Mouse (Mus musculus): Measurements from ENCODE around the gene Acvr1. TPM values are rescaled to one million over a fixed set of nuclear protein-coding genes. Genes with fewer than 3 reads are reported as not detected.

Acvr1 gene
- polyA plus RNA-seq, 1 experiment from 2014 or later: 12.5 TPM

DNA sequence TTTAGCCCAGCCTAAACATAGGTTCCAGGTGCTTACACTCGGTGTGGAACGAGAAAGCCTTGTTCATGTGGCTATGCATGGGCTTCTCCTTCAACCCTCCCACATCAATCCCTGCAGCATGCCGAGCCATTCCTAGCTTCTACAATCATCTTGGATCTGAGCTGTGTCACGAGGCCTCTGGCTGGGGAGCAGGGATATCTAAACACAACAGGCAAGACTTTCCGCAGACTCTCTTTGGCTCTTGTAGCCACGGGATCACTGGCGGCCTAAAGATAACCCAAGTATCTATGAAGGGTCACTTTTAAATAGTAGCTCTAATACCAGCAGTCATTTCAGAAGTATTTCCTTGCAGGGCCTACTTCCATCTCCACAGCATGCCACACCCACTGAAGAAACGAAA, 78.6 kb downstream of the Acvr1 start:
- no peaks in the 10 kb centered on the region for H3K9me3 ChIP-seq (ENCODE audit: control insufficient read depth, low read length)
- WGBS: 12% methylated on average over 8 of the region's 8 CpGs
- no peak overlapping the region for H3K4me3 ChIP-seq (ENCODE audit: control insufficient read depth in 1 of 2, insufficient read depth in 1 of 2, low read depth in 1 of 2, low read length in 2 of 2)
- H3K27me3 ChIP-seq (ENCODE audit: control insufficient read depth, insufficient read depth, low read length): no peaks in the 10 kb centered on the region
- 0 out of 2 replicates have a peak, but pooled peaks cover 1% of the 10 kb centered on the region for H3K36me3 ChIP-seq (ENCODE audit: control insufficient read depth, insufficient read depth, low read length)
- H3K4me2 ChIP-seq (ENCODE audit: low read length): peak overlapping the region; percentile 42
- no peak overlapping the region for H3K9ac ChIP-seq (ENCODE audit: low read length)
- H3K27ac ChIP-seq (replicated peaks in 1 of 2; ENCODE audit: control insufficient read depth in 1 of 2, insufficient read depth in 1 of 2, low read depth in 2 of 2, low read length in 2 of 2): peak overlapping the region; percentile 62 to 78
- peaks cover 48 to 65% of the 10 kb centered on the region in 2 experiments for H3K4me1 ChIP-seq (ENCODE audit: control insufficient read depth in 2 of 2, insufficient read depth in 2 of 2, low read length in 2 of 2)
- ATAC-seq (ENCODE audit: insufficient number of reproducible peaks, insufficient read depth, low FRiP score, low read depth): peak; percentile 44; the same call in 1 of the 2 replicates

DNA sequence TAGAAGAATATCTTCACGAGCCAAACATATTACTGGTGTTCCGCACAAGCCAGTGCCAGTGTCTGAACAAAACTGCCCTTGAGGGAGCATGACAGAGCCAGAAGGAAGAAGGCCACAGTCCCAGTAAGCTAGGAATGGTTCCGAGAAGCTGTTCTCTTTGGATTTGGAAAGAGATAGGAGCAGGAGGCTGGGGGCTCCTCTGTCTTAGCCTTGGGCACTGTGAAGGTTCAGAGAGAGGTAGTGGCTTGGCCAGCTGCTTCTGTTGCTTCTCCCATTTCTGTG, 79.7 kb downstream of the Acvr1 start:
- 0 out of 2 replicates have a peak overlapping the region, but pooled peaks have one; percentile 4 for H3K9ac ChIP-seq (ENCODE audit: low read length)
- H3K27ac ChIP-seq (replicated peaks in 1 of 2; ENCODE audit: control insufficient read depth in 1 of 2, insufficient read depth in 1 of 2, low read depth in 2 of 2, low read length in 2 of 2): peak overlapping the region in 1 of 2 experiments; percentile 19; a peak in 1 of 4 replicates
- H3K4me1 ChIP-seq (ENCODE audit: control insufficient read depth in 2 of 2, insufficient read depth in 2 of 2, low read length in 2 of 2): peaks cover 48 to 65% of the 10 kb centered on the region in 2 experiments
- WGBS: 62% methylated on average over 3 of the region's 3 CpGs
- no peak for ATAC-seq (ENCODE audit: insufficient number of reproducible peaks, insufficient read depth, low FRiP score, low read depth)
- no peak overlapping the region for H3K4me2 ChIP-seq (ENCODE audit: low read length)
- H3K27me3 ChIP-seq (ENCODE audit: control insufficient read depth, insufficient read depth, low read length): no peaks in the 10 kb centered on the region
- H3K9me3 ChIP-seq (ENCODE audit: control insufficient read depth, low read length): no peaks in the 10 kb centered on the region
- H3K4me3 ChIP-seq (ENCODE audit: control insufficient read depth in 1 of 2, insufficient read depth in 1 of 2, low read depth in 1 of 2, low read length in 2 of 2): no peak overlapping the region
- H3K36me3 ChIP-seq (ENCODE audit: control insufficient read depth, insufficient read depth, low read length): 0 out of 2 replicates have a peak, but pooled peaks cover 4% of the 10 kb centered on the region

DNA sequence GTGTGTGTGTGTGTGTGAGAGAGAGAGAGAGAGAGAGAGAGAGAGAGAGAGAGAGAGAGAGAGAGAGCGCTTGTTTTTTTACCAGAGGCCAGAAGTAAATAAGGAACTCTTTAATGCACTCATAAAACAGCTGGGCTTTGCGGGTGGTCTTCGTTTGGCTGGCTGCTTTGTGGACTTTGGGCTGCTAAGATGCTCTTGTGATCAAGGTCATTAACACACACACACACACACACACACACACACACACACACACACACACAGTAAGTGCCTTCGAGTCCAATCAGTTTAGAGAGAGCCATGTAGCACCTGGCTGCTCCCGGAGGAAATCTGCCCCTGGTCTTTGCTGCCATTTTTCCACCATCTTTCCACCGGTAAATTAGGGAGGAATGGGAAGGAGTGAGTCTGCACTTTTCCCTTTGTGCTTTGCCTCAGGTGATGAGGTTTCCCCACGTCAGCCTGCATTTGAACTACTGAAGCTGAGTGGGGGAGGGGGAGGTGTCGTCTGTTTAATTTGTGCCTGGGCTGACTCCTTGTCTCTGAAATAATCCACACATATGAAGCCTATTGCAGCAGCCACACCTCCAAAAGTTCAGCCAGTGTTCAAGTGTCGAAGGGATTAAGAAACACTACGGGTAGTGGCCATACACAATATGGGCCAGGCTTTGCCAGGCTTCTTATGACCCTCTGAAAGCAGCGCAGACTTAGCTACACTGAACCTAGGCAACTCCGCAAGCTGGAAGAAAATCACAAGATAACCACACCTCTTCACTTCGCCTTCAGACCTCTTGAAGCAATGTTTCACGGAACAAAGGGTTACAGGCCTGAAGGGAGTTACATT, 80.3 kb downstream of the Acvr1 start:
- no peak overlapping the region for H3K4me2 ChIP-seq (ENCODE audit: low read length)
- no peaks in the 10 kb centered on the region for H3K9me3 ChIP-seq (ENCODE audit: control insufficient read depth, low read length)
- H3K9ac ChIP-seq (ENCODE audit: low read length): no peak overlapping the region
- H3K36me3 ChIP-seq (ENCODE audit: control insufficient read depth, insufficient read depth, low read length): 0 out of 2 replicates have a peak, but pooled peaks cover 4% of the 10 kb centered on the region
- peak overlapping the region in 1 of 2 experiments; percentile 19; a peak in 1 of 4 replicates for H3K27ac ChIP-seq (replicated peaks in 1 of 2; ENCODE audit: control insufficient read depth in 1 of 2, insufficient read depth in 1 of 2, low read depth in 2 of 2, low read length in 2 of 2)
- H3K4me3 ChIP-seq (ENCODE audit: control insufficient read depth in 1 of 2, insufficient read depth in 1 of 2, low read depth in 1 of 2, low read length in 2 of 2): no peak overlapping the region
- peaks cover 48 to 64% of the 10 kb centered on the region in 2 experiments for H3K4me1 ChIP-seq (ENCODE audit: control insufficient read depth in 2 of 2, insufficient read depth in 2 of 2, low read length in 2 of 2)
- 66% methylated on average over 14 of the region's 14 CpGs for WGBS
- no peak for ATAC-seq (ENCODE audit: insufficient number of reproducible peaks, insufficient read depth, low FRiP score, low read depth)
- H3K27me3 ChIP-seq (ENCODE audit: control insufficient read depth, insufficient read depth, low read length): no peaks in the 10 kb centered on the region

DNA sequence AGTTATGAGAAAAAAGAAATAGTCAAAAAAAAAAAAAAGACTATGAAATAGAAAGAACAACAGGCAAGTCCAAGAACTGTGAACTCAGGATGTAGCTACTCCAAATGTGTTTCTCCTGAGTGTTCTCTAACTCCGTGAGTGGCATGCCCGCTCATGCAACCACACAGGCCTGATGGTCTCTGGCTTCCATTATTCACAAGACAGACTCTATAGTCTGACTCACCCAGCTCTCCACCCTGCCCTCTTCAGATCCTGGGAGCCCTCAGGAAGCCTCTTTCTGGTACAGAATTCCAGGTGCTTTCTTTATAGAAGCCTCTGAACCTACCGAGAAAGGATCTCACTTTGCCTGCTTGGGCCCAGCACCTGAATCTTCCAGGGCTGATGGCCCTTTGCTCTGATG, 81.3 kb downstream of the Acvr1 start:
- Histone ChIP-seq H3K27ac (replicated peaks in 1 of 2; ENCODE audit: control insufficient read depth in 1 of 2, insufficient read depth in 1 of 2, low read depth in 2 of 2, low read length in 2 of 2) (peak overlapping the region; percentile 12 to 62; a peak in 2 of 4 replicates), H3K9me3 (ENCODE audit: control insufficient read depth, low read length) (no peaks in the 10 kb centered on the region), H3K9ac (ENCODE audit: low read length) (no peak overlapping the region), H3K4me3 (ENCODE audit: control insufficient read depth in 1 of 2, insufficient read depth in 1 of 2, low read depth in 1 of 2, low read length in 2 of 2) (no peak overlapping the region), H3K4me1 (ENCODE audit: control insufficient read depth in 2 of 2, insufficient read depth in 2 of 2, low read length in 2 of 2) (peaks cover 50 to 62% of the 10 kb centered on the region in 2 experiments), H3K27me3 (ENCODE audit: control insufficient read depth, insufficient read depth, low read length) (no peaks in the 10 kb centered on the region), H3K36me3 (ENCODE audit: control insufficient read depth, insufficient read depth, low read length) (0 out of 2 replicates have a peak, but pooled peaks cover 4% of the 10 kb centered on the region), H3K4me2 (ENCODE audit: low read length) (no peak overlapping the region)
- no peak for ATAC-seq (ENCODE audit: insufficient number of reproducible peaks, insufficient read depth, low FRiP score, low read depth)
- WGBS: 55% methylated on average over 3 of the region's 3 CpGs

DNA sequence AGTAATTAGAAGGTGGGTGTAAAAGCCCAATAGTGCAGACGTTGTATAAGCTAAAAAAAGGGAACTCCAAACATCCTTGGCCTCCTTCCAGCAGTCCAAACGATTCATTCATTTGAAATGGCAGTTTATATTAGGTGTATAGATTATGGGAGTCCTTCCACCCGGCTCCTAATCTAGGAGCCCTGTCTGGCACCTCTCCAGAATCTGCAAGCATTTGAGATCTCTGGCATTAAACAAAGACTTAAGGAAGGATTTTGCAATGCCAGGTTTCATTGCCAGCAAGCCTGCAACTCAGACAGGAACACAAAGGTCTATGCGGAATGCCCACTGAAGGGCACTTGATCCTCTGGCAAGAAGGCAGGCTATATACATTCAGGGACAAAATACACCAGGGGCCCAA, 81.8 kb downstream of the Acvr1 start:
- no peaks in the 10 kb centered on the region for H3K27me3 ChIP-seq (ENCODE audit: control insufficient read depth, insufficient read depth, low read length)
- H3K4me3 ChIP-seq (ENCODE audit: control insufficient read depth in 1 of 2, insufficient read depth in 1 of 2, low read depth in 1 of 2, low read length in 2 of 2): no peak overlapping the region
- H3K36me3 ChIP-seq (ENCODE audit: control insufficient read depth, insufficient read depth, low read length): 0 out of 2 replicates have a peak, but pooled peaks cover 4% of the 10 kb centered on the region
- H3K9me3 ChIP-seq (ENCODE audit: control insufficient read depth, low read length): no peaks in the 10 kb centered on the region
- peak overlapping the region; percentile 51 to 62 for H3K27ac ChIP-seq (replicated peaks in 1 of 2; ENCODE audit: control insufficient read depth in 1 of 2, insufficient read depth in 1 of 2, low read depth in 2 of 2, low read length in 2 of 2)
- no peak overlapping the region for H3K9ac ChIP-seq (ENCODE audit: low read length)
- WGBS: 8% methylated on average over 4 of the region's 4 CpGs
- H3K4me1 ChIP-seq (ENCODE audit: control insufficient read depth in 2 of 2, insufficient read depth in 2 of 2, low read length in 2 of 2): peaks cover 50 to 62% of the 10 kb centered on the region in 2 experiments
- no peak overlapping the region; the same call in 1 of the 2 replicates for H3K4me2 ChIP-seq (ENCODE audit: low read length)
- no peak for ATAC-seq (ENCODE audit: insufficient number of reproducible peaks, insufficient read depth, low FRiP score, low read depth)

DNA sequence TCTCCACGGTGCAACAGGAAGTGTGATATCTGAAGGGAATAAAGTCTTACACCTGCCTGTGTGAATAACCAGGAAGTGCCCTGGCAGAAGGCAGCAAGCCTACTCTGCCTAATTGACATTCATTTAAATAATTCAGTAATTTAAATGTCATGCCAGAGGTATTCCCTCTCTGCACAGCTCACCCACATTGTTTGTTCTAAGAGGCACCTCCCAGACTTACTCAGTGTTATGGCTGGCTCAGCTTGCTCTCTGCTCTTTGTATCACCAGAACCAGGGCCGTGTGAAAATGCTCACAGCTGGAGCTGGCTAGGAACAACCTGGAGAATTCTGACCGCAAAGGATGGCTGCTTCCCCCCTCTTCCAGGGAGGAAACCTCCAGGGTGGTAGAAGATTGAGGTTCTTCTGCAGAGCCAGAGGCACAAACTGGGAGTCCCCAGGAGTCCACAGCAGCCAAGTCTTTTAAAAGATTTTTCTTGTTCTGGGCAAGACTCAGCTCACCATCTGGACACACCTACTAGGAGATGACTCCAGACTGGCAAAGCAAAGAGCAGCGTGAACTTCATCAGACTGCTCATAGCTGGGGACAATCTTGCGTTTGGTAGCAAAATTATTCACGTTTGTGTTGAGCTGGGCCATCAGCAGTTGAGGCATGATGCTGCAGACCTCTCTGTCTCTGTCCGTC, 82.5 kb downstream of the Acvr1 start:
- peak overlapping the region; percentile 51 to 62 for H3K27ac ChIP-seq (replicated peaks in 1 of 2; ENCODE audit: control insufficient read depth in 1 of 2, insufficient read depth in 1 of 2, low read depth in 2 of 2, low read length in 2 of 2)
- no peaks in the 10 kb centered on the region for H3K27me3 ChIP-seq (ENCODE audit: control insufficient read depth, insufficient read depth, low read length)
- 0 out of 2 replicates have a peak overlapping the region, but pooled peaks have one; percentile 1 for H3K4me2 ChIP-seq (ENCODE audit: low read length)
- no peaks in the 10 kb centered on the region for H3K9me3 ChIP-seq (ENCODE audit: control insufficient read depth, low read length)
- H3K4me1 ChIP-seq (ENCODE audit: control insufficient read depth in 2 of 2, insufficient read depth in 2 of 2, low read length in 2 of 2): peaks cover 43 to 54% of the 10 kb centered on the region in 2 experiments
- H3K9ac ChIP-seq (ENCODE audit: low read length): no peak overlapping the region
- peaks cover 6% of the 10 kb centered on the region for H3K36me3 ChIP-seq (ENCODE audit: control insufficient read depth, insufficient read depth, low read length)
- WGBS: 27% methylated on average over 7 of the region's 7 CpGs
- H3K4me3 ChIP-seq (ENCODE audit: control insufficient read depth in 1 of 2, insufficient read depth in 1 of 2, low read depth in 1 of 2, low read length in 2 of 2): no peak overlapping the region
- no peak for ATAC-seq (ENCODE audit: insufficient number of reproducible peaks, insufficient read depth, low FRiP score, low read depth)

DNA sequence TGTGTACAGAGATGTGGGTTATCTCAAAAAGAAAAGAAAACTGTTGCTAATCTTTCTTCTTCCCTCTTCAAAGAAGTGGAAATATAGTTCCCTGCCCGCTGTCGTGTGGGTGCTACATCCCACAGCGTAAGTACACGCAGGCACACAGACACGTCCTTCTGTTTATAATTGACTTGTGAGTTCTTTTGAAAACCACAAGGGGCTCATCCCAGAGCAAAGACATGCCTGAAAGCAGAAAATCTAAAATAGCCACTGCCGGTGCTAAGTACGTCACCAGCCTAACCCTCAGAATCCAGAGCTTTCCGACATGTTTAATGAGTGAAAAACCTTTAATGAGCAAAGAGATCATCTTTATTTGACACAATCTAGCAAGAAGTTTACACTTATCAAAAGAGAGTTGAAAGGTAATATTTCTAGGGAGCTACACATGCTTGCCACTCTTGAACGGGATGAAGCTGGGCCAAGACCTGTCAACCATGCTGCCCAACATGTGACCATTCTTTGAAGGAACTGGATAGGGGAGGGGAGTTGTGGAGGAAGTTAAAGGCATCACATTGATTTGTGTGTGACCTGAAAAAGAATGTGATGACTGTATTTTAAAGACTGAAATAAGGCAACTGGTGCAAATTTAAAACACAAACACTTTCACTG, 85.4 kb downstream of the Acvr1 start:
- Histone ChIP-seq H3K9me3 (ENCODE audit: control insufficient read depth, low read length) (no peaks in the 10 kb centered on the region), H3K9ac (ENCODE audit: low read length) (no peak overlapping the region), H3K27ac (replicated peaks in 1 of 2; ENCODE audit: control insufficient read depth in 1 of 2, insufficient read depth in 1 of 2, low read depth in 2 of 2, low read length in 2 of 2) (0 out of 4 replicates have a peak overlapping the region, but pooled peaks of 1 of the 2 experiments have one; percentile 14), H3K27me3 (ENCODE audit: control insufficient read depth, insufficient read depth, low read length) (no peaks in the 10 kb centered on the region), H3K36me3 (ENCODE audit: control insufficient read depth, insufficient read depth, low read length) (peaks cover 27% of the 10 kb centered on the region), H3K4me1 (ENCODE audit: control insufficient read depth in 2 of 2, insufficient read depth in 2 of 2, low read length in 2 of 2) (peaks cover 21 to 29% of the 10 kb centered on the region in 2 experiments), H3K4me2 (ENCODE audit: low read length) (no peak overlapping the region), H3K4me3 (ENCODE audit: control insufficient read depth in 1 of 2, insufficient read depth in 1 of 2, low read depth in 1 of 2, low read length in 2 of 2) (no peak overlapping the region)
- 67% methylated on average over 9 of the region's 9 CpGs for WGBS
- no peak for ATAC-seq (ENCODE audit: insufficient number of reproducible peaks, insufficient read depth, low FRiP score, low read depth)

Data from heart, embryonic 14.5 days (tissue).